Mouse (Mus musculus): ENCODE measurements at regions not wholly inside any gene's neighbourhood (a gene's known extent, or its start where the extent isn't known, plus 50 kb on each side); places are given as distances from the start of the nearest gene placed in this dataset.

DNA sequence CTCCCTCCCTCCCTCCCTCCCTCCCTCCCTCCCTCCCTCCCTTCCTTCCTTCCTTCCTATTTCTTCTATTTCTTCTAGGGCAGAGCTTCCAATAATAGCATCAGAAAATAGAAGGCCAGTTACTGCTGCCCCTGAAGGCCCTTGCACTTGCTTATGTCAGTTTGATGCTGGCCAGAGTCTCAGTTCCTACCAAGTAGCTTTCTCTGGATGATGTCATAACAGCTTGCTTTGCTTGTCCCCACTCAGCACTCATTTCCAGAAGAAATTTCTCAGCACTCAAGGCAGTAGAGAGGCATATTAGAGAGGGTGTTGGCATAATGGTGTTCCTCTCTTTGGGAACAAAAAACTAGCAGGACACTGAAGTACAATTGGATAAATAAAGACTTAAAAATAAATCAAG, 811.6 kb upstream of the 4930444P10Rik start:
- no peak for TF ChIP-seq EP300 (IDR thresholded peaks at IDR 0.05; ENCODE audit: low read depth)
- no peak for TF ChIP-seq CTCF (IDR thresholded peaks at IDR 0.05; ENCODE audit: low read depth)

Measured in liver, postnatal 0 days (tissue).